Mouse (Mus musculus): ENCODE results near the gene 1600014C23Rik.

Gene 1600014C23Rik

GRCm38 (mm10) chr17:45726249-45726648 lies 7.4 kb downstream of the 1600014C23Rik start:
- DNase-seq (ENCODE audit: low spot score in 2 of 2), result no peak

DNA sequence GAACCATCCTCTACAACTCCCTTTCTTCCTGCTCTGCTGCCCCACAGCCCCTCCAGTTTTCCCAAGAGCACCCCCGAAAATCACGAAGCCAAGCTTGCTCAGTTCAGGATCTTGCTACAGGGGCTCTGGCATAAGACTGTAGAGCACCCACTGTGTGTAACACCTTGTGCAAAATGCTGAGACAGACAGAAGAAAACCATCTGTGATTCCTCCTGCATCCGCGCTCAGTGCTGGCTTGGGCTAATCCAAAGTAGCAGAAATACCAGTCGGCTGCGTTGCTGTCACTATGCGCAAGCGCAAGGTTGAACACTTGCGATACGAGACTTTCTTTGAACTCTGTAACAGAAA lies 9.1 kb downstream of the 1600014C23Rik start:
- no peak for DNase-seq (ENCODE audit: low spot score in 2 of 2)

DNA sequence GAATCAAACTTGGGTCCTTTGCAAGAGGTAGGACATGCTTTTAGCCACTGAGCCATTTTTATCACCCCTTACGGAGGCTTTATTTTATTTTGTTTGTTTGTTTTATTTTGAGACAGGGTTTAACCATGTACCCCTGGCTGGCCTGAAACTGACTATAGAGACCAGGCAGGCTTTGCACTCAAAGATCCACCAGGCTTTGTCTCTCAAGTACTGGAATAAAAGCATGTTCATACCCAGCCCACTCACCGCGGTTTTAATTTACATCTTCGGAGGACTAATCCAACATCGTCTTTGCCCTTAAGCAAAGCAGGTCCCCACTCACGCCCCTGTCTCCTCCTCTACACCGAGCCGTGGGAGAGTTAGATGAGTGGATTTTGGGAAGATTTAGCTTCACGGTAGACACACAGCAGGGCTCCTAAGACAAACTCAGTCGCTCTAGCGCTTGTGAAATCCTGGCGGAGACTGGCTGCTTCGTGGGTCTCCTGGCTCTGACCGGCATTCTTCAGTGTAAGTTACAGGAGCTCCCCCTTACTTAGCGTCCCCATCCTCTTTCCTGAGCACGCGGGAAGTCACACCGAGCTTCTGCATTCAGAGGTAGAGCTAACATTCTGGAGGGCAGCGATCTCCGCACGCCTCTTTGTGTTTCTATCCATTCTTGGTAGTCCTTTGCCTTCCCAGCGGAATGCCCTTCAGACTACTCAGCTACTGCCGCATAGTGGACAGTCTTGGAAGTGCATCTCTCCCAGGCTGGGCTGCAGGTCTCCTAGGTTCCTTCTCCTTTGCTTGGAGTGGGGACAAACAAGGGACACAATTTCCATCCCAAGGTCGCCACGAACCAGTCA lies 9.7 kb downstream of the 1600014C23Rik start:
- peak; percentile 81 to 83 for DNase-seq (ENCODE audit: low spot score in 2 of 2)

- DNase-seq (ENCODE audit: low spot score in 2 of 2), result peak; percentile 73 to 74
Observed at GRCm38 (mm10) chr17:45718323-45718722, 15.3 kb downstream of the 1600014C23Rik start.

- no peak for DNase-seq (ENCODE audit: low spot score in 2 of 2)
Observed at GRCm38 (mm10) chr17:45711525-45711924, 22.1 kb downstream of the 1600014C23Rik start.

- no peak for DNase-seq (ENCODE audit: low spot score in 2 of 2)
Observed at GRCm38 (mm10) chr17:45710407-45710806, 23.2 kb downstream of the 1600014C23Rik start.

GRCm38 (mm10) chr17:45709829-45710228 lies 23.8 kb downstream of the 1600014C23Rik start:
- DNase-seq (ENCODE audit: low spot score in 2 of 2), result no peak

- DNase-seq (ENCODE audit: low spot score in 2 of 2), result no peak
Observed at GRCm38 (mm10) chr17:45708179-45708578, 25.5 kb downstream of the 1600014C23Rik start.

GRCm38 (mm10) chr17:45707376-45707775 lies 26.3 kb downstream of the 1600014C23Rik start:
- DNase-seq (ENCODE audit: low spot score in 2 of 2), result no peak

GRCm38 (mm10) chr17:45706796-45707195 lies 26.8 kb downstream of the 1600014C23Rik start:
- DNase-seq (ENCODE audit: low spot score in 2 of 2), result no peak

- no peak for DNase-seq (ENCODE audit: low spot score in 2 of 2)
Observed at GRCm38 (mm10) chr17:45703187-45703586, 30.5 kb downstream of the 1600014C23Rik start.

GRCm38 (mm10) chr17:45702254-45702653 lies 31.4 kb downstream of the 1600014C23Rik start:
- DNase-seq (ENCODE audit: low spot score in 2 of 2), result no peak

DNA sequence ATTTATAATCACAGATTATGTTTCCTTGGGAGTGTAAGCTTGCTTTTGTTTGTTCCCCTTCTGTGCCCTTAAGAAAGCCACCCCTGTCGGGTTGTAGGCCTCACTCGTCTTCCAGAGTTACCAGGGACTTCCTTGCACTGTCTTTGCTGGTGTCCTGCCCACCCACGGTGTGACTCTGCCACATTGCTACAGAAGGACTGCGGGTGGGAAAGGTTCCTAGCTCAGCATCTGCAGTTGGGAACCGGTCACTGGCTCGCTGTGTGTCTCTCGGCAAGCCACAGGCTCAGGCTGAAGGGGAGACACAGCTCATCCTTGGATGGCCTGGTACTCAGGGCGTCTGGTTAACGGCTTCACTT lies 32.4 kb downstream of the 1600014C23Rik start:
- DNase-seq (ENCODE audit: low spot score in 2 of 2), result no peak

DNA sequence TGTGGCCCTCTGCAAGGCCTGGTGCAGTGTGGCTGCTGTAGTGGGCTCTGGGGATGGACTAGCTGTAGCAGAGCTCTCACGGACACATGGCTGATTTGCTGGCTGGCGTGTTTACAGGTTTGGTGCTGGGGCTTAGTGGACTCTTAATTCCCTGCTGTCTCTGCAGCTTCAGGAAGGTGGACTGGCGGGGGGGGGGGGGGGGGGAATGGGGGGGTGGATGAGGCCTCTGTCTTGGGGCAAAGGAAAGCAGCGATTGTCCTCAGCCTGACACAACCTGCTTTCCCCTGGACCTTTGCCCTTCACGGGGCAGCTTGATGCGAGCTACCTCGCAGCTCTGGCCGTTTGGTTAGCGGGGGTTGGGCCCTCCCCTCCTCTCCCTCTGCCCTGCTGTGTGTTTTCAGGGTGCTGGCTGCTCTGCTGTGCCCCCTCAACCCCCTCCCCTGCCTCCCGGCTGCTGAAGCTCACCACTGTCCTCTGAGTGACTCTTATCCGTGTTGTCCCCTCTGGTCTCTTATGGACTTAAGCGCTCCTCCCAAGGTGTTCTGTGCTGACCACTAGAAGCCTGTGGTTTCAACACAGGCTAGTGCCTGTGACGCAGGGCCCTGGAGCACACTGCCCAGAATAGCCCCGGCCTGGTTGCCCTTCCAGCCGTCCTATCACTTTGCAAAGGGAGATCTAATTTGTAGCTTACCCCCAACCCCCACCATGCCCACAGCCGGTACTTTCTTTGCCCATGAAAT lies 33.0 kb downstream of the 1600014C23Rik start:
- DNase-seq (ENCODE audit: low spot score in 2 of 2), result no peak

DNA sequence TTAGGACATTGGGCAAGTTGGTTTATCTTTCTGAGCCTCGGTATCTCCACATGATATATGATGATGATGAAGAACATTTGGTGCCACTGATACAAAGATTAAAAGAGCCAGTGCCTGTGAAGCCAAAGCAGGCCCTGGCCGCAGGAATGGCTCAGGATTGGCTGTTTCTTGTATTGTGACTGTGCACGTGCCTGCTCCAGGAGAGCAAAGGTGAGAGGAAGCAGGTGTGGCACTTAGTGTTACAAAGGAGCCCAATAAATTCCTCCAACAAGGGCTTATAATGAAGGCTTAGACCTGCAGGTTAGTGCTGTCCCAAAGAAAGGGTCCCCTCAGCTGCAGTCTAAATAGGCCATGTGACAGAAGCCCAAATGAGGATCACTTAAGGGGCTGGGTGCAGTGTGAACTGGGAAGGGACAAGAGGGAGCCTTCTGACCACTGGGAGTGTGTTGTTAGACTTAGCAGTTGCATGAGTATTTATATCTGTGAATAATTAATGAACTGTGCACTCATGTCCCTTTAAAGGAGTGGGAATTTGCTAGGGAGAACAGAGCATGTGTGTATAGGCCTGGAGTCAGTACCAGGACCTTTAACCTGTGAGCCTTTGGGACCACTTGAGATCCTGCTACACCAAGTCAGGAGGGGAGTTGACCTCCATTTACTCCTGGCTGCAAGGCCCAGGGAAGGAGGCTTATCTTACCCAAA lies 34.5 kb downstream of the 1600014C23Rik start:
- no peak for DNase-seq (ENCODE audit: low spot score in 2 of 2)

DNA sequence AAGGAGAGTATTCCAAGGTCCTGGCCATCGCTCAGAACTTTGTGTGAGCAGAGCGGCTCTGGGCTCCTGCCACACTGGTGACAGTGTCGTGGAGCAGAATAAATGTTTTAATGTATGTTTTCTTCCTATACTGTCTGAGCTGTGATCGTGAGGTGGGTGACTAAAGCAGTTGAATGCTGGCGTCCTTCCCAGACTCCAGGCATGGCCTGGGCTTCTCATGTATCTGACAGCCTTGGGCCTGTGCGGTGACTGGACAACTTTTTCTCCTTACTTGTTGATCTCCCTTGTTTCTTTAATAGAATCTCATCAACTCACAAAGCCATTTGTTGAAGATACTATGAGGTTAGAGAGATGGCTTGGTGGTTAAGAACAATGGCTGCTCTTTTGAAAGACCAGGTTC lies 35.3 kb downstream of the 1600014C23Rik start:
- DNase-seq (ENCODE audit: low spot score in 2 of 2), result no peak

- DNase-seq (ENCODE audit: low spot score in 2 of 2), result no peak
Observed at GRCm38 (mm10) chr17:45696981-45697380, 36.7 kb downstream of the 1600014C23Rik start.

GRCm38 (mm10) chr17:45695227-45696120 lies 38.2 kb downstream of the 1600014C23Rik start:
- no peak for DNase-seq (ENCODE audit: low spot score in 2 of 2)

GRCm38 (mm10) chr17:45693812-45694565 lies 39.7 kb downstream of the 1600014C23Rik start:
- DNase-seq (ENCODE audit: low spot score in 2 of 2), result no peak

DNA sequence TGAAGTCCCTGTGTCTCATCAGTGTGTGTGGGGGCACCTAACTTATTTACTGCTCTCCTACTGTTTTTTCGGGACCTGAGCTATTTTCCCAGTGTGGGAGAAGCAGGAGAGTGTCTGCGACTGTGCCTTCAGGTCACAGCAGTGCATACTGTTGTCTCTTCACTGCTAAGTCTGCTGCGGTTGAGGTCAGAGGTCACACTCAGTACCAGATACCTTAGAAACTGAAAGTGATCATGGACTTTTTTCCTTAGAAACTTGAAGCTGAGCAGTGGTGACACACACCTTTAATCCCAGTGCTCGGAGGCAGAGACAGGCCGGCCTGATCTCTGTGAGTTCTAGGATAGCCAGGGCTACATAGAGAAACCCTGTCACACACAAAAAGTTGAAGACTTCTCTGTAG lies 41.5 kb downstream of the 1600014C23Rik start:
- no peak for DNase-seq (ENCODE audit: low spot score in 2 of 2)

DNA sequence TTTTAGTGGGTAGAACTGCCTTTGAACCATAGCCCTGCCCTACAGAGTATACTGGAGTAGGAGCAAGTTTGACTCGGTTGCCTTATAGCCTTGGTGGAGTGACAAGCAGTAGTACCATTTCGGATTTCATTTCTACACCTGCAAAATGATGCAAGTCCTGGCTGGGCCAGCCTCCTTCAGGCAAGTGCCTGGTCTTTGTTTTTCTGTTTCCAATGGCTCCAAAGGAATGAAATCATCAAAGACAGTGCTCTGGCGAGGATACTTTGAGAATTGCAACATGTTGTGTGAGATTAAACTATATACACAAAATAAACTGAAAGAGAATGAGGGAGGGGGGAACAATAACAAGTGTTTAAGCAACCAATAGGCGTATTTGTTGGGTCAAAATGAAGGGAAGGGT lies 43.6 kb downstream of the 1600014C23Rik start:
- DNase-seq (ENCODE audit: low spot score in 2 of 2), result no peak

Measured in frontal cortex, postnatal 25 days (tissue).